Mouse (Mus musculus) frontal cortex, adult 2 months (tissue): ENCODE results near the gene Dzank1. TPM values are rescaled to one million over a fixed set of nuclear protein-coding genes. Genes with fewer than 3 reads are reported as not detected.

Source experiments
- DNase-seq, 2 experiments: peaks; one replicate each; pipeline ENCODE4 v3.0.0; 2022; ENCODE audit warnings: low spot score in 1 of 2; ENCODE audit errors: extremely low spot score in 1 of 2
- polyA plus RNA-seq: library from polyadenylated mRNA; depleted of rRNA; stranded (reverse); fragments of >200 nt; gene quantifications from 2 replicates; pipeline ENCODE4 v1.2.3, GENCODE M21; 2012; rRNA removed

The Dzank1 gene
- polyA plus RNA-seq, 1 experiment, result 78.2 TPM

DNA sequence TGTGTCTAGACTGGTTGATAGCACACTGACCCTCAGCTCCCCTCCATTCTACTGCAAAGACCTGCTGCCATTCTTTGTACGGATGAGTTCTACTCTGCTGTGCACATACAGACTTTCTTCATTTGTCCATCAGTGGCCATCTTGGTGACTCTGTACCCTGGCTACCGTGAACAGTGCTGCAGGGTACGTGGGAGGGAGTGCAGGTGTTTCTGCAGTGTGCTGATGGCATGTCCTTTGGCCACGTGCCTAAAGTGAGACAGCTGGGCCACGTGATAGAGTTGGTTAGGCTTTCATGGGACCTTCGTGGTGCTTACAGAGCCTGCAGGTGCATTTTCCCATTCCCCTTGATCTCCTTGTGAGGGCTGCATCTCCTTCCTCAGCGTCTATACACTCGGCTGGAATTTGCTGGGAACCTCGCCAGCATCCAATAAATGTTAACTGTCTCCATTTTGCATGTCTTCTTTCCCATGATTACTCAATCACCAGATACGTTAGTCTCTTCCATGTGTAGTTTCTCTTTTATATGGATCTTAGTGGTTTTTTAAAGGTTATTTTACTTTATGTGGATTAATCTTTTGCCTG lies 105.0 kb downstream of the Dzank1 start:
- no peak for DNase-seq

Other genes starting within 250 kb of the Dzank1 start
- 6.1 and 8.3 TPM in 2 replicates for gene Ovol2, start 195.3 kb downstream of the Dzank1 start, polyA plus RNA-seq
- 33.0 TPM in 2 replicates for gene Kat14, start 158.4 kb downstream of the Dzank1 start, polyA plus RNA-seq
- gene Pet117, start 158.4 kb downstream of the Dzank1 start, polyA plus RNA-seq, result 0.76 and 1.8 TPM in 2 replicates
- gene Polr3f, start 304 bp upstream of the Dzank1 start, polyA plus RNA-seq, result 18.6 and 21.1 TPM in 2 replicates
- 31.4 and 33.4 TPM in 2 replicates for gene Rbbp9, start 23.5 kb upstream of the Dzank1 start, polyA plus RNA-seq
- 44.2 and 50.1 TPM in 2 replicates for gene Sec23b, start 28.8 kb upstream of the Dzank1 start, polyA plus RNA-seq
- 64.6 and 72.2 TPM in 2 replicates for gene Smim26, start 66.6 kb upstream of the Dzank1 start, polyA plus RNA-seq
- gene Dtd1, start 72.5 kb upstream of the Dzank1 start, polyA plus RNA-seq, result 57.5 and 68.5 TPM in 2 replicates